Mouse (Mus musculus) heart, adult 11 months (tissue): ENCODE measurements around the gene Tfcp2l1.
"Not testable (repeated sequence)": the region's sequence is repeated elsewhere in the genome, so short reads cannot be mapped to it uniquely, and the experiment has no call there.

ENCODE experiments used
- DNase-seq: peaks from one replicate; pipeline ENCODE4 v3.0.0; 2022

Gene Tfcp2l1

DNA sequence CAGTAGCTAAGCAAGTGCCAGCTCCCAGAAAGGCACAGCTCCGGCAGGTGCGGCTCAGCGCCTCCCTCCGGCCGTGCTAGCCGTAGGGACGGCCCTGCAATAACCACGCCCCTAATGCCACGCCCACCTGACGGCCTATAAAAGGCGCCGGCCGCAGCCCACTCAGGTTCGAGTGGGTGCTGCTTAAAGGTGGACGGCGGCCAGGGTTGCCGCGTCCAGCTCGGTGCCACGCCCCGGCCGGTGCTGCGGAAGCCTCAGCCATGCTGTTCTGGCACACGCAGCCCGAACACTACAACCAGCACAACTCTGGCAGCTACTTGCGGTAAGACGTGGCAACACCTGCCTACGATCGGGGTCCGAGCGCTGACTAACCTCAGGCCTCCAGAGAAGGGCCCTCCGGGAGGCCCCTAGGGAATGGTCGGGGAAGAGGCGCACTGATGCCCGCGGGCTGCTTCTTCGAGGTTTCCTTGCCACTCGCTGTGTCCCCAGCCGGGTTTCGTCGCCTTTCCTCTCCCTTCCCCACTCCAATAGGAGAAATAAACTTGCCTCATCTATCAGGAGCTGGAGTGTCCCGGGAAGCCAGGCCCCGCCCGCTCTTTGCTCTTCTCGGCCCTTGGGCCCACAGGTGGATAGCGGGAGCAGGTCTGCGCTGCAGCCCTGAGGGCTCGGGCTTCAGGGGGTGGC is at the start of gene Tfcp2l1:
Gene Tfcp2l1 (plus strand): TSS at position 165 of the 684 bp plus-strand sequence.
- peak; percentile 96 for DNase-seq

- DNase-seq = peak; percentile 31
Measured at GRCm38 (mm10) chr1:118580174-118580702, 47.5 kb upstream of the Tfcp2l1 start.

DNA sequence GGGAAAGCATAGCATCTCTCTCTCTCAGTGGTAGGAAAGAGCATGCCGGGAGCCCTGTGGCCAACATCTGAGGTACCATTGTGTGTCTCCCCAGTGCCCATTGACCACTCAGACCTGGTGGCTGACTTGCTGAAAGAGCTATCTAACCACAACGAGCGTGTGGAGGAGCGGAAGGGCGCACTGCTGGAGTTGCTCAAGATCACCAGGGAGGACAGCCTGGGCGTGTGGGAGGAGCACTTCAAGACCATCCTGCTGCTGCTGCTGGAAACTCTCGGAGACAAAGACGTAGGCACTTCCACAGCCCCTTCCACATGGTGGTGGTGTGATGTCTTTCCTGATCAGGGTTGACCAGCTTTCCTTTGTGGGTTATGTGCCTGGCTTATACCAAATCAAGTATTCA is 46.6 kb upstream of the Tfcp2l1 start:
- peak; percentile 72 for DNase-seq

GRCm38 (mm10) chr1:118589721-118590120 is 38.0 kb upstream of the Tfcp2l1 start:
- peak; percentile 93 for DNase-seq

DNA sequence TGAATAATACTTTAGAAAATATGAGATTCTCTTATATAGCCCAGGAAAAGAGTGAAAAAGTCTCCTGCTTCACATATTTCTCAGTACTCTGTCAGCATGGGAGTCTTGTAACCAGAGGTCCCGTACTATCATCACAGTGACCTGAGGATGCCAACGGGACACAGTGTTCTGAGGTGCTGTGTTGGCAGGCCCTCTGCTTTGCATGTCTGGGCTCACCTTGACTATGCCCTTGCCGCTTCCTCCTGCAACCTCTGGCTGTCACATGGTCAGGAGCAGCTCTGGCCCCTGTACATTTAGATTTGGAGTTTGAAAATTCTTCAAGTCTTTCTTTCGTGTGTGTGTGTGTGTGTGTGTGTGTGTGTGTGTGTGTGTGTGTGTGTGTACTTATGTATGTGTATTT is 34.8 kb upstream of the Tfcp2l1 start:
- DNase-seq = peak; percentile 96

- DNase-seq = peak; percentile 83
Measured at GRCm38 (mm10) chr1:118595395-118595794, 32.4 kb upstream of the Tfcp2l1 start.

DNA sequence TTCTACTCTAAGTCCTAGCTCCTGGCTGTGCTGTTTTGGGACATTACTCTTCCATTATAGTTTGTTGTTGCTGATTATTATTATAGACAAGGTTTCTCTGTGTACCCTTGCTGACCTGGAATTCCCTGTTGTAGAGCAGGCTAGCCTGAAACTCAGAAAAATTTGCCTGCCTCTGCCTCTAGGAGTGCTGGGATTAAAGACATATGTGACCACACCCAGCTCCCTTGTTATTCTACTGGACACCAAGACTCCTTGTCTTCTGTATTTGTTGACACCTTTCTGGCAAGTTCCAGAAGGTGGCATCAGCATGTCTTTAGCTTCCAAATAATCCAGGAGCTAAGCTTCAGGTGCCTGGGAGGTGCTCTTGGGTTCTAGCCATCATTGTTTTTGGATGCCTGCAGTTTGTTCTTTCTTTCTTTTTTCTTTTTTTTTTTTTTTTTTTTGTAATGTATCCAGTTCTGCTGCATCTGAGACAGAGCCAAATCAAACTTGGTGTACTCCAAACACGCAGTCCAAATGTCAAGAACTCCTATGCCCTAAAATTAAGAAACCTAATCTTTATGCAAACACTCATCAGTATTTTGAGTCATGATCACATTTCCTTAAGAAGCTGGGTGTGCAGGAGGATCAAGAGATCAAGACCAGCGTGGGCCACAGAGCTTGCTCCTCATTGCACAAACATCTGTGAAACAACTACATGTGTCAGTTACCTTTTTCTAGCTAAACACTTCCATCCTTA is 30.1 kb upstream of the Tfcp2l1 start:
- peak; percentile 88 for DNase-seq

DNA sequence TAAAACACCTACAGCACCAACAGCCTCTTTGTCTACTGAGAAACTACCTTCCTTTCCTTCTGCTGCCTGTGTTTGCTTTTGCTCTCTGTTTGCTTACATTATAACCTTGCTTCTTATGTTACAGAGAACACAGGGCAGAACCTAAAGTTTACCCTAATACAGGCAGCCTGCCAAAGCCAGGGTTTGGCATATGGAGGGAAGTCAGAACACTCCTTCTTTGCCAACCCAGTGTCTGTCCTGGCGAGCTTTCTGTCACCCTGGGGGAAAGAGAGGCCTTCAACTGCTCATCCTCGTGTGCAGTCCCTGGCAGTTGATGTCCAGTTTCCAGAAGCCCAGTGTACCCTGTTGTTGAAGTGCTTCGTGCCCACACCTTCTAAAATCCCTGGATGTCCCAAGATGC is 29.4 kb upstream of the Tfcp2l1 start:
- no peak for DNase-seq

DNA sequence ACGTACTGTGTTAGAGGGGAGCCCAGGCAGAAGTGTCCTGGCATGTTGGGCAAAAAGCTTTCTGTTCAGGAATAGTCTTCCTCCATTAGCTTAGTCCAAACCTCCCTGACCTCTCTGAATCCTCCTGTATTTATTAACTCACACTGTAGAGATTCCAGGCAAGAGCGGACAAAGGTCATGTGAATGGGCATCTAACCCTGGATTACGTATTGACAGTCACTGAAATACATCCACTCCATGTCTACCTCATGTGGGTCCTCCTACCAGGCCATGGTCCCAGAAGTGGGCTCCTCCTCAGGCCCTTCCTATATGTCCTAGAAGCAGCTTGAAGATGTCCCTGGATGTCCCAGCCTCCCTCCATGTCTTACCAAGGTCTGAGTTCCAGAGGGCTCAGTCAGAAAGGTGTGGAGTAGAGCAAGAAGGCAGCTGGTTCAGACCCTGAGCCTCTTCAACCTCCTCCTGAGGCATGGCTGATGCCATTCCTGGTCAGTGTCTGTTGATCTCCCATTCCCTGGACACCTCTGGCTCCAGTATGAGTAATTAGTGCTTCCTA is 14.0 kb upstream of the Tfcp2l1 start:
- DNase-seq = no peak

DNA sequence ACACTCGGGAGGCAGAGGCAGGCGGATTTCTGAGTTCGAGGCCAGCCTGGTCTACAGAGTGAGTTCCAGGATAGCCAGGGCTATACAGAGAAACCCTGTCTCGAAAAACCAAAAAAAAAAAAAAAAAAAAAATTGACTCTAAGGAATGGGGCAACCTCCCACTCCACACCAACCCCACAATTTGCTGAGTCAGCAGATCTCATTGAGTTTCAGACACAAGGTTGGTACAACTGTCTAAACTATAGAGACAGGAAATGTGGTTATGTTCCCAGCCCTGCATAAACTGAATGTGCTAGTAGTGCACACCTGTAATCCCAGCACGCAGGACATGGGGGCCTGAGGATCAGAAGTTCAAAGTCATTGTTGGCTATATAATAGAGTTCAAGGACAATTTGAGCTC is 6.7 kb upstream of the Tfcp2l1 start:
- DNase-seq = not testable (repeated sequence)

DNA sequence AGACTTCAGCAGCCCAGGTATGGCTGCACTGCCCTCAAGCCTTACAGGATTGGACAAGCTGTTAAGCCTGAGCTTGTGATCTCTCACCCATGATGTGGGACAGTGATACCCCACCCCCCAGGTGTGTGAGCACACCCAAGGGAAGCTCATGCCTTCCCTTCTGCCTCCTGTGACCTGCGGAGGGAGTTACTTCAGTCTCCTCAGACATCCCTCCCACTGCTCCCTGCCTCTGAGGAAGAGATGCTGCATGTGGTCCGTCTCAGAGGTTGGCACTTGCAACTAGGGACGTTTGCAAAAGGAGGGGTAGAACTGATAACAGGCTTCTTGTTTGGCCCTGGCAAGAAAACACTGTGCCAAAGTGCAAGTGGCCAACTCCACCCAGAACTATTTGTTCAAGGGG is 4.9 kb upstream of the Tfcp2l1 start:
- no peak for DNase-seq

DNA sequence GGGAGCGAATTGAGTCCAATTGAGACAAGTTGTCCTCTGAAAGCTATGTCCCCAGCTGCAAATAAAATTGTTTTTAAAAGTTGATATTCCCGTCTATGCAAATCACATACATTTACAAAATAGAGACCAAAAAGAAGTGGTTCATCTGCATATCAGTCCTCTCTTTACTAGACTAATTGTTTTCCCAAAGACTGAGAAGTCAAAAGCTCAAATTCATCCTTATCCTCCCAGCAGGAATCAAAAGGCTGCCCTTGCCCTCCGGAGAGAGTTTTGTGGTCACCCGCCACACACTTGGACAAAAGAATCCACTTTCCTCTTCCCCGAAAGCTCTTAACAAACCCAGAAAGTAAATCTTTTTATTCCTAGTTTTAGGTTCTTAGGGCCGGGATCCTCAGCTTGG is 2.3 kb upstream of the Tfcp2l1 start:
- no peak for DNase-seq

- no peak for DNase-seq
Measured at GRCm38 (mm10) chr1:118625921-118626320, 1.8 kb upstream of the Tfcp2l1 start.

GRCm38 (mm10) chr1:118626452-118626851 is 1.3 kb upstream of the Tfcp2l1 start:
- no peak for DNase-seq

DNA sequence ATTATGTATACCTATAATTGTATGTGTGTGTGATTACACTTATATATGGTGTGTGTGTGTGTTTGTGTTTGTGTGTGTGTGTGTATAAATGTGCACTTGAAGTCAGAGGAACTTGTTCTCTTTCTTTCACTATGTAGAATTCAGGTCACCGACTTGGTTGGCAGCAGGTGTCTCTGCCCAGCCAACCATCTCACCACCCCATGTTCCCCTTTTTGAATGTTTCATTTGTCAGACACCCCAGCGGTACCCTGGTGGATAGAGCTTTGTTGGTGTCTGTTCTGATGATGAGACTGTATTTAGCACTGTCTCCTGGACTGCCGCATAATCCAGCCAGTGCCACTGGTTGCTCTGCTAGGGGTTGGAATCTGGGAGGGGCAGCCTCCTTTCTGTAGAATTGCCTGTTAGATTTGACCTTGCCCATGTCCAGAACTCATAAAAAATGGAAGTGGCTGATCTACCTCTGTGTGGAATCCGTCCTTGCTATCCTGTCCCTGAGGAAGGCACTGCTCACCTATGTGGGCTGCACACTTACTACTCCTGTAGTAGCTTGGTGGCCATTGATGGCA is 5.8 kb downstream of the Tfcp2l1 start:
- DNase-seq = no peak

GRCm38 (mm10) chr1:118642296-118642999 is 14.7 kb downstream of the Tfcp2l1 start:
- DNase-seq = no peak

DNA sequence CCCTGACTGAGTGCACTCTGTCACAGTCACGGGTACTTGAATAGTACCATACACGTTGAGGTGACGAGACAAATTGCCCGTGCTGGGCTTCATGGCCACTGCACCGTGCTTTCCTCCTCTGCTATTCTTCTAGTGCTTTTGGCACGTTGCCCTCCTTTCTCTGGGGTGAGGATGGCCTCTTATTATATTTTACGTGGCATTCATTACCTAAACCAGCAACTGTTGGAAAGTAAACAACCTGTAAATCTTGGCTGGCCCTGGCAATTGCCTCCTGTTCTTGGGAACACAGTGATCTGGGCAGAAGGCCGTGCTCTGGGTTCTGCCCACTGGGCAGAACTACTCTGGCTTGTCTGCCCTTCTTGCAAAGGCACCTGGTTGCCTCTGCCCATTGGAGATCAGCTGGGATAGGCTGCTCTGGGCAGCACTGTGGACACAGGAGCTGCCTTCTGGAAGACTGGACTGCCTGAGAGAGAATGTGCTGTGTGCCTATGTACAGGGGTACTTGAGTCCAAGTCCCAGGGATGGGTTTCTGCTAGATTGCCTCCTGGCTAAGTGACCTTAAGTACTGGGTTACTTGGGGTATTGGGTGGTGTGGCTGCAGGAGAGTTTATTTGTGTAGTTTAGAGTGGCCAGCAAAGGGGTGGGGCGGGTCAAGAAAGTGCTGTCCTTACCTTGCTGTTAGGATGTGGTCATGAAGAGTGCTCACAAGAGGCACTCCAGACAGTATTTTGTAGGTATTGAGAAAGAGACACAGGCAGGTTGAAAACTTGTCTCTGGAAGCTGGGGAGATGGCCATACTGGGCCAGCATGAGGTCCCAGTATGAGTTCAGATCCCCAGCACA is 15.6 kb downstream of the Tfcp2l1 start:
- no peak for DNase-seq

GRCm38 (mm10) chr1:118645701-118646100 is 18.0 kb downstream of the Tfcp2l1 start:
- DNase-seq = no peak

- DNase-seq = no peak
Measured at GRCm38 (mm10) chr1:118648015-118648414, 20.3 kb downstream of the Tfcp2l1 start.

GRCm38 (mm10) chr1:118649933-118650770 is 22.4 kb downstream of the Tfcp2l1 start:
- DNase-seq = no peak

GRCm38 (mm10) chr1:118650771-118651080 is 23.0 kb downstream of the Tfcp2l1 start:
- no peak for DNase-seq
